Mouse (Mus musculus) cortical plate, adult 2 months (tissue): ENCODE measurements around the gene Tbca. TPM values are rescaled to one million over a fixed set of nuclear protein-coding genes. Genes with fewer than 3 reads are reported as not detected.

Source experiments
- H3K27ac ChIP-seq: fragments of 200-500 bp; 2 replicates; pipeline ENCODE4 v1.5.1; 2012; ENCODE audit warnings: low read length, control low read depth, inconsistent platforms; ENCODE audit not compliant: insufficient read depth
- H3K4me1 ChIP-seq: fragments of 200-500 bp; 2 replicates; pipeline ENCODE4 v1.6.1; 2011; ENCODE audit warnings: low read length; ENCODE audit not compliant: control insufficient read depth, insufficient read depth
- H3K4me3 ChIP-seq: fragments of 200-500 bp; 2 replicates; pipeline ENCODE4 v1.5.1; 2011; ENCODE audit warnings: mild to moderate bottlenecking, low read length, control low read depth; ENCODE audit not compliant: insufficient read depth
- CTCF ChIP-seq: fragments of 200-500 bp; IDR thresholded peaks from 2 replicates; pipeline ENCODE4 v1.5.1; 2011; ENCODE audit warnings: mild to moderate bottlenecking, control low read depth, low read length; ENCODE audit not compliant: insufficient read depth; ENCODE audit errors: extremely low read depth
- POLR2A ChIP-seq: fragments of 200-500 bp; IDR thresholded peaks from 2 replicates; pipeline ENCODE4 v1.6.1; 2011; ENCODE audit warnings: mild to moderate bottlenecking, low read length, control low read depth; ENCODE audit not compliant: insufficient read depth; ENCODE audit errors: extremely low read depth
- polyA plus RNA-seq: library from polyadenylated mRNA; depleted of rRNA; stranded (reverse); fragments of >200 nt; gene quantifications from 2 replicates; pipeline ENCODE4 v1.2.3, GENCODE M21; 2012; rRNA removed

Gene Tbca
- polyA plus RNA-seq, 1 experiment, result 209 TPM

DNA sequence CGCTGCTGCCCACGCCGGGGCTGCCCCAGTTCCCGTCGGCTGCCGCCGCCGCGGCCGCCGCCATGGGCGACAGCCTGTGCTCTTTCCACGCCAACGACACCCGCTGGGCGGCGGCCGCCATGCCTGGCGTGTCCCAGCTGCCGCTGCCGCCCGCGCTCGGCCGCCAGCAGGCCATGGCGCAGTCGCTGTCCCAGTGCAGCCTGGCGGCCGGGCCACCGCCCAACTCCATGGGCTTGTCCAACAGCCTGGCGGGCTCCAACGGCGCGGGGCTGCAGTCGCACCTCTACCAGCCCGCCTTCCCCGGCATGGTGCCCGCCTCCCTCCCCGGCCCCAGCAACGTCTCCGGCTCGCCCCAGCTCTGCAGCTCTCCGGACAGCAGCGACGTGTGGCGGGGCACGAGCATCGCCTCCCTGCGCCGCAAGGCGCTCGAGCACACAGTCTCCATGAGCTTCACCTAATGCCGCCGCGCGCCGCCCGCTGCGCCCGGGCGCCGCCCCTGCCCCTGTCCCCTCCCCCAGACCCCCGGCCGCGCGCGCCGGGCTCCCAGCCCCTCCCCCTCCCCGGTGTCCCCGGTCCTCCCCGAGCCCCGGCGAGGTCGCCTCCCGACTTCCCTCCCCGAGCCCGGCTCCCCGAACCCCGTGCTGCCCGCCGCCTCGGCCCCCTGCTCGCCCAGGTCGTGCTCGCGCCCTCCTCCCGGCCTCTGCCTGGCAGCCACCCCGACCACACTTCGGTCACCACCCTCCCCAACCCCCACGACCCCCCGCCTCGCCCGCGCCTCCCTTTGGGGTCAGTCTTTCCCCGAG is 94.7 kb downstream of the Tbca start:
- TF ChIP-seq CTCF (no peak), POLR2A (no peak)
- H3K27ac ChIP-seq, result no peak overlapping the region
- H3K4me3 ChIP-seq, result no peak overlapping the region
- H3K4me1 ChIP-seq, result no peaks in the 10 kb centered on the region

DNA sequence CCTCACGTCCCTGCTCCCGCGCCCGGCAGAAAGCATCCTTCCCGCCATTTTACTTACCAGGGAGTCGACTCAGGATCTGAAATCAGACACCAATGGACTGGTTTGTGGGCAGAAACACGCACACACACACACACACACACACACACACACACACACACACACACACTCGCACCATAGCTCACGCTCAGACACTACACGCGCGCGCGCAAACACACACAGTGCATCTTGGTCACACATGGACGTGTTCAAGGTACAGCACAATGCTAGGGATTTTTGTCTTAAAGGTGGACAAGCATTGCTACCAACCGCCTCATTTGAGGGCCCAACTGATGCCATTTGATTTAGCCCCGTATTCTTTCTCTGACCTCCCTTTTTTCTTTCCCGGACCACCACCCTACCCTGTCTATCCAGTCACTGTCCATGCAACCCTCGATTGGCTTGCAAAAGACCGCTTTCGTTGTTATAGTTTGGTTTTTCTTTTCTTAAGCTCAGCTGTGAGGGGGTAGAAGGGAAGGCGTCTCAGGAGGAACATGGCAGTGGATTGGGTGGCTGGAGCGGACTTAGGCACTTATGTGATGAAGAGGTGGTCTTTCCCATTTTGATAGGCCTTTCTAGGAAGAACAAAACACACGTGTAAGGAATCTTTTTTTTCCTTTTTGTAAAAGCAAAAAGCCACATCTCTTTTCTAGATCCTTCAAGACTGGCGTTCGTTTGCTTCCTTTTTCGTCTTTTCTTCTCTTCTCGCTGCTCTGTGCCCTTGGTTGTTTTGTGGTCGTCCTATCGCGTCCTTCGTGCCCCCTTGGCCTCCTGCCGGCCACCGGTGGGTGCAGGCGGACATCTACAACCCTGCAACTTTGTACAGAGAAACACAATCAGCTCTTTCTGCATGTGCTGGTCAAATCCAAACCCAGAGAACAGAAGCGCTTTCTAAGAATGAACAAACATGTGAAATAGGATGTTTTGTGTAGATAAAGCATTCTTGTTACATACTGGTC is 95.6 kb downstream of the Tbca start:
- Histone ChIP-seq H3K4me3 (no peak overlapping the region), H3K27ac (no peak overlapping the region), H3K4me1 (no peaks in the 10 kb centered on the region)
- TF ChIP-seq CTCF, result no peak
- no peak for TF ChIP-seq POLR2A

DNA sequence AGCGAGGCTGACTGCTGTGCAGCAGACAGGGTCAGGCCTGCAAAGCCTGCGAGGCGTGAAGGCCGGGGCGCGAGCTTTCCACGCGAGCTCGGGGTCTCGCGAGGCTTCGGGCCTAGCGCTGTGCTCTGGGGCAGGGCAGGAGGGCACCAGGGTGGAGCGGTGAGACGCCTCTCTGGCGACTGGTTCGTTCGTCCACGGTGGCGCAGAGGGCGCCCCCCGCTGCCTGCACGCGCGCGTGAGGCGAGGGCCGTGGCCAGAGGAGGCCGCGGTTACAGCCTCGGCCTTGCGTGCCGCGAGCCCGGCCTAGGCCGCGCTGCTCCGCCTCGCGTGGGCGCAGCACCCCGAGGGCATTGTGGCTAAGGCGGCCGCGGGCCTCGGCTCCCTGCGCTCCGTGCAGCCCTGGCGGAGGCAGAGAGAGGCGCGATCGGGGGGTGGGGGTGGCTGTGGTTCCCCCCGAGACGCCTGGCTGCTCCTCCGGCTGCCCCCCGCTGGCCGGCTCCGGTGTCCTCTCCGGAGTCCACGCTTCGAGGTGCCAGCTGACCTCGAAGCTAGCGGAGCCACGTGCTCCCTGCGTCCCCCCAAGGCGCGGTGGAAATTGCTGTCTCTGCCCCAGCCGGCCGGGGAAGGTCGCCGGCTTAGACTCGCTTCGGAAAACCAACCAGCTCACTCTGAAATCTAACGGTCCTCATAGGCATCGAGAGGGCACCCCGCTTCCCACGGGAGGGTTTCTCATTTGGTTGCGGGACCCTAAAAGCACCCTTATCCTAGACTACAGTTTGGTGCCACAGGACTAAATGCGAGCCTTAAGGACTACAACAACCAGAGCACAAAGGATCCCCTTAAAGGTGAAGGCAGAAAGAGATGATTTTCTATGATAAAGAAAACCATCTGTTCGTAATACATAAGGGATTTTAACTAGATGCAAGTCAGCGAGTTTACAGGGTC is 96.9 kb downstream of the Tbca start:
- Histone ChIP-seq H3K4me1 (no peaks in the 10 kb centered on the region), H3K4me3 (no peak overlapping the region), H3K27ac (no peak overlapping the region)
- TF ChIP-seq CTCF, result no peak
- TF ChIP-seq POLR2A, result no peak

Other genes with a start within 250 kb of the Tbca start
- 0.04 and 0.06 TPM in 2 replicates for gene Otp, start 86.7 kb downstream of the Tbca start, polyA plus RNA-seq
- 24.8 and 25.1 TPM in 2 replicates for gene Wdr41, start 187.4 kb downstream of the Tbca start, polyA plus RNA-seq